Mouse (Mus musculus): ENCODE data around the gene Tmcc3. TPM values are rescaled to one million over a fixed set of nuclear protein-coding genes. Genes with fewer than 3 reads are reported as not detected.
"Not testable (repeated sequence)": the region's sequence is repeated elsewhere in the genome, so short reads cannot be mapped to it uniquely, and the experiment has no call there.

Gene Tmcc3
- polyA plus RNA-seq, 1 experiment from 2014 or later = 12.9 TPM

GRCm38 (mm10) chr10:94584851-94585359 lies 273.2 kb downstream of the Tmcc3 start:
- H3K4me3 ChIP-seq (replicated peaks; ENCODE audit: low read length) = no peak overlapping the region
- H3K9me3 ChIP-seq (replicated peaks; ENCODE audit: control insufficient read depth, low read length) = no peaks in the 10 kb centered on the region
- H3K4me1 ChIP-seq (ENCODE audit: control insufficient read depth, insufficient read depth, low read length) = 0 out of 2 replicates have a peak, but pooled peaks cover 4% of the 10 kb centered on the region
- H3K27me3 ChIP-seq (ENCODE audit: control insufficient read depth, insufficient read depth, low read length) = no peaks in the 10 kb centered on the region
- H3K36me3 ChIP-seq (ENCODE audit: control insufficient read depth, insufficient read depth, low read length) = no peaks in the 10 kb centered on the region
- H3K4me2 ChIP-seq (ENCODE audit: low read depth, low read length) = no peak overlapping the region
- WGBS = 53% methylated on average over 17 of the region's 17 CpGs
- ATAC-seq (ENCODE audit: insufficient read depth, low FRiP score) = no peak; the same call in 1 of the 2 replicates
- no peak overlapping the region for H3K27ac ChIP-seq (ENCODE audit: low read length)
- no peak overlapping the region for H3K9ac ChIP-seq (ENCODE audit: low read length)

GRCm38 (mm10) chr10:94585819-94586218 lies 274.1 kb downstream of the Tmcc3 start:
- no peaks in the 10 kb centered on the region for H3K36me3 ChIP-seq (ENCODE audit: control insufficient read depth, insufficient read depth, low read length)
- no peaks in the 10 kb centered on the region for H3K9me3 ChIP-seq (replicated peaks; ENCODE audit: control insufficient read depth, low read length)
- 0 out of 2 replicates have a peak, but pooled peaks cover 4% of the 10 kb centered on the region for H3K4me1 ChIP-seq (ENCODE audit: control insufficient read depth, insufficient read depth, low read length)
- no peak overlapping the region for H3K27ac ChIP-seq (ENCODE audit: low read length)
- H3K27me3 ChIP-seq (ENCODE audit: control insufficient read depth, insufficient read depth, low read length) = no peaks in the 10 kb centered on the region
- no peak overlapping the region for H3K9ac ChIP-seq (ENCODE audit: low read length)
- H3K4me2 ChIP-seq (ENCODE audit: low read depth, low read length) = no peak overlapping the region
- H3K4me3 ChIP-seq (replicated peaks; ENCODE audit: low read length) = no peak overlapping the region
- ATAC-seq (ENCODE audit: insufficient read depth, low FRiP score) = no peak
- 63% methylated on average over 8 of the region's 8 CpGs for WGBS

GRCm38 (mm10) chr10:94588976-94589375 lies 277.2 kb downstream of the Tmcc3 start:
- H3K27ac ChIP-seq (ENCODE audit: low read length) = no peak overlapping the region
- H3K9me3 ChIP-seq (replicated peaks; ENCODE audit: control insufficient read depth, low read length) = no peaks in the 10 kb centered on the region
- H3K4me2 ChIP-seq (ENCODE audit: low read depth, low read length) = no peak overlapping the region
- 74% methylated on average over 5 of the region's 5 CpGs for WGBS
- no peak overlapping the region for H3K4me3 ChIP-seq (replicated peaks; ENCODE audit: low read length)
- no peaks in the 10 kb centered on the region for H3K36me3 ChIP-seq (ENCODE audit: control insufficient read depth, insufficient read depth, low read length)
- no peak overlapping the region for H3K9ac ChIP-seq (ENCODE audit: low read length)
- H3K27me3 ChIP-seq (ENCODE audit: control insufficient read depth, insufficient read depth, low read length) = no peaks in the 10 kb centered on the region
- peak; percentile 33; the same call in 1 of the 2 replicates for ATAC-seq (ENCODE audit: insufficient read depth, low FRiP score)
- H3K4me1 ChIP-seq (ENCODE audit: control insufficient read depth, insufficient read depth, low read length) = 0 out of 2 replicates have a peak, but pooled peaks cover 4% of the 10 kb centered on the region

- H3K27me3 ChIP-seq (ENCODE audit: control insufficient read depth, insufficient read depth, low read length) = no peaks in the 10 kb centered on the region
- peak overlapping the region; percentile 57 for H3K27ac ChIP-seq (ENCODE audit: low read length)
- H3K9ac ChIP-seq (ENCODE audit: low read length) = no peak overlapping the region
- H3K4me3 ChIP-seq (replicated peaks; ENCODE audit: low read length) = no peak overlapping the region
- no peak overlapping the region for H3K4me2 ChIP-seq (ENCODE audit: low read depth, low read length)
- no peaks in the 10 kb centered on the region for H3K36me3 ChIP-seq (ENCODE audit: control insufficient read depth, insufficient read depth, low read length)
- peak; percentile 51; the same call in 1 of the 2 replicates for ATAC-seq (ENCODE audit: insufficient read depth, low FRiP score)
- no peaks in the 10 kb centered on the region for H3K9me3 ChIP-seq (replicated peaks; ENCODE audit: control insufficient read depth, low read length)
- no peaks in the 10 kb centered on the region for H3K4me1 ChIP-seq (ENCODE audit: control insufficient read depth, insufficient read depth, low read length)
- WGBS = 61% methylated on average over 9 of the region's 9 CpGs
Observed at GRCm38 (mm10) chr10:94595705-94596104, 284.0 kb downstream of the Tmcc3 start.

- H3K4me1 ChIP-seq (ENCODE audit: control insufficient read depth, insufficient read depth, low read length); H3K4me2 ChIP-seq (ENCODE audit: low read depth, low read length); H3K27ac ChIP-seq (ENCODE audit: low read length); H3K27me3 ChIP-seq (ENCODE audit: control insufficient read depth, insufficient read depth, low read length); ATAC-seq (ENCODE audit: insufficient read depth, low FRiP score); H3K4me3 ChIP-seq (replicated peaks; ENCODE audit: low read length); H3K9me3 ChIP-seq (replicated peaks; ENCODE audit: control insufficient read depth, low read length); H3K9ac ChIP-seq (ENCODE audit: low read length); H3K36me3 ChIP-seq (ENCODE audit: control insufficient read depth, insufficient read depth, low read length): not testable (repeated sequence)
- 91% methylated on average over 2 of the region's 2 CpGs for WGBS
Observed at GRCm38 (mm10) chr10:94599846-94600245, 288.1 kb downstream of the Tmcc3 start.

- ATAC-seq (ENCODE audit: insufficient read depth, low FRiP score) = no peak
- no peaks in the 10 kb centered on the region for H3K9me3 ChIP-seq (replicated peaks; ENCODE audit: control insufficient read depth, low read length)
- H3K4me3 ChIP-seq (replicated peaks; ENCODE audit: low read length) = no peak overlapping the region
- no peak overlapping the region for H3K9ac ChIP-seq (ENCODE audit: low read length)
- no peaks in the 10 kb centered on the region for H3K27me3 ChIP-seq (ENCODE audit: control insufficient read depth, insufficient read depth, low read length)
- no peaks in the 10 kb centered on the region for H3K4me1 ChIP-seq (ENCODE audit: control insufficient read depth, insufficient read depth, low read length)
- 84% methylated on average over 6 of the region's 6 CpGs for WGBS
- H3K27ac ChIP-seq (ENCODE audit: low read length) = no peak overlapping the region
- no peak overlapping the region for H3K4me2 ChIP-seq (ENCODE audit: low read depth, low read length)
- H3K36me3 ChIP-seq (ENCODE audit: control insufficient read depth, insufficient read depth, low read length) = no peaks in the 10 kb centered on the region
Observed at GRCm38 (mm10) chr10:94601034-94601433, 289.3 kb downstream of the Tmcc3 start.

- 75% methylated on average over 4 of the region's 4 CpGs for WGBS
- Histone ChIP-seq H3K4me3 (replicated peaks; ENCODE audit: low read length) (no peak overlapping the region), H3K9ac (ENCODE audit: low read length) (no peak overlapping the region), H3K27ac (ENCODE audit: low read length) (no peak overlapping the region), H3K27me3 (ENCODE audit: control insufficient read depth, insufficient read depth, low read length) (no peaks in the 10 kb centered on the region), H3K4me1 (ENCODE audit: control insufficient read depth, insufficient read depth, low read length) (no peaks in the 10 kb centered on the region), H3K4me2 (ENCODE audit: low read depth, low read length) (no peak overlapping the region), H3K36me3 (ENCODE audit: control insufficient read depth, insufficient read depth, low read length) (no peaks in the 10 kb centered on the region), H3K9me3 (replicated peaks; ENCODE audit: control insufficient read depth, low read length) (no peaks in the 10 kb centered on the region)
- ATAC-seq (ENCODE audit: insufficient read depth, low FRiP score) = no peak
Observed at GRCm38 (mm10) chr10:94605491-94605890, 293.7 kb downstream of the Tmcc3 start.

GRCm38 (mm10) chr10:94609309-94609777 lies 297.6 kb downstream of the Tmcc3 start:
- Histone ChIP-seq H3K4me3 (replicated peaks; ENCODE audit: low read length) (no peak overlapping the region), H3K27ac (ENCODE audit: low read length) (no peak overlapping the region), H3K27me3 (ENCODE audit: control insufficient read depth, insufficient read depth, low read length) (no peaks in the 10 kb centered on the region), H3K9me3 (replicated peaks; ENCODE audit: control insufficient read depth, low read length) (no peaks in the 10 kb centered on the region), H3K4me2 (ENCODE audit: low read depth, low read length) (no peak overlapping the region), H3K36me3 (ENCODE audit: control insufficient read depth, insufficient read depth, low read length) (no peaks in the 10 kb centered on the region), H3K4me1 (ENCODE audit: control insufficient read depth, insufficient read depth, low read length) (no peaks in the 10 kb centered on the region), H3K9ac (ENCODE audit: low read length) (no peak overlapping the region)
- peak; percentile 69; the same call in 1 of the 2 replicates for ATAC-seq (ENCODE audit: insufficient read depth, low FRiP score)
- 58% methylated on average over 5 of the region's 5 CpGs for WGBS

GRCm38 (mm10) chr10:94611228-94611968 lies 299.6 kb downstream of the Tmcc3 start:
- no peak for ATAC-seq (ENCODE audit: insufficient read depth, low FRiP score)
- Histone ChIP-seq H3K9ac (ENCODE audit: low read length) (no peak overlapping the region), H3K36me3 (ENCODE audit: control insufficient read depth, insufficient read depth, low read length) (no peaks in the 10 kb centered on the region), H3K4me2 (ENCODE audit: low read depth, low read length) (no peak overlapping the region), H3K27ac (ENCODE audit: low read length) (no peak overlapping the region), H3K4me1 (ENCODE audit: control insufficient read depth, insufficient read depth, low read length) (no peaks in the 10 kb centered on the region), H3K9me3 (replicated peaks; ENCODE audit: control insufficient read depth, low read length) (no peaks in the 10 kb centered on the region), H3K27me3 (ENCODE audit: control insufficient read depth, insufficient read depth, low read length) (no peaks in the 10 kb centered on the region), H3K4me3 (replicated peaks; ENCODE audit: low read length) (no peak overlapping the region)
- 64% methylated on average over 13 of the region's 13 CpGs for WGBS

Data from stomach, embryonic 16.5 days (tissue).